Mouse (Mus musculus): ENCODE measurements around the gene Tagln2. TPM values are rescaled to one million over a fixed set of nuclear protein-coding genes. Genes with fewer than 3 reads are reported as not detected.

The Tagln2 gene
- polyA plus RNA-seq, 1 experiment from 2014 or later: 93.6 TPM

- Histone ChIP-seq H3K9ac (ENCODE audit: low read length) (no peak overlapping the region), H3K27me3 (ENCODE audit: control insufficient read depth, insufficient read depth, low read length) (no peaks in the 10 kb centered on the region), H3K9me3 (ENCODE audit: control insufficient read depth, low read length) (no peaks in the 10 kb centered on the region), H3K4me3 (ENCODE audit: low read depth, low read length) (no peak overlapping the region), H3K4me2 (ENCODE audit: low read depth) (no peak overlapping the region), H3K4me1 (ENCODE audit: control insufficient read depth, insufficient read depth, low read length) (peaks cover 4% of the 10 kb centered on the region; the same call in 1 of the 2 replicates), H3K36me3 (ENCODE audit: control insufficient read depth, insufficient read depth, low read length) (peaks cover 17% of the 10 kb centered on the region), H3K27ac (ENCODE audit: low read depth, low read length) (no peak overlapping the region)
- WGBS: 89% methylated on average over 8 of the region's 8 CpGs
- no peak for ATAC-seq (ENCODE audit: insufficient read depth, low FRiP score, low TSS enrichment)
- no peak for DNase-seq (ENCODE audit: low spot score)
Observed at GRCm38 (mm10) chr1:172492047-172492446, 7.8 kb upstream of the Tagln2 start.

- WGBS: 74% methylated on average over 6 of the region's 6 CpGs
- no peak for ATAC-seq (ENCODE audit: insufficient read depth, low FRiP score, low TSS enrichment)
- H3K4me1 ChIP-seq (ENCODE audit: control insufficient read depth, insufficient read depth, low read length): 0 out of 2 replicates have a peak, but pooled peaks cover 2% of the 10 kb centered on the region
- H3K4me2 ChIP-seq (ENCODE audit: low read depth): no peak overlapping the region
- H3K9ac ChIP-seq (ENCODE audit: low read length): no peak overlapping the region
- no peaks in the 10 kb centered on the region for H3K9me3 ChIP-seq (ENCODE audit: control insufficient read depth, low read length)
- no peaks in the 10 kb centered on the region for H3K27me3 ChIP-seq (ENCODE audit: control insufficient read depth, insufficient read depth, low read length)
- no peak overlapping the region for H3K27ac ChIP-seq (ENCODE audit: low read depth, low read length)
- H3K36me3 ChIP-seq (ENCODE audit: control insufficient read depth, insufficient read depth, low read length): peaks cover 15% of the 10 kb centered on the region
- H3K4me3 ChIP-seq (ENCODE audit: low read depth, low read length): no peak overlapping the region
- DNase-seq (ENCODE audit: low spot score): no peak
Observed at GRCm38 (mm10) chr1:172493516-172493915, 6.3 kb upstream of the Tagln2 start.

- Histone ChIP-seq H3K36me3 (ENCODE audit: control insufficient read depth, insufficient read depth, low read length) (peaks cover 15% of the 10 kb centered on the region), H3K9ac (ENCODE audit: low read length) (no peak overlapping the region), H3K9me3 (ENCODE audit: control insufficient read depth, low read length) (no peaks in the 10 kb centered on the region), H3K27me3 (ENCODE audit: control insufficient read depth, insufficient read depth, low read length) (peaks cover 8% of the 10 kb centered on the region; the same call in 1 of the 2 replicates), H3K4me1 (ENCODE audit: control insufficient read depth, insufficient read depth, low read length) (peaks cover 8% of the 10 kb centered on the region; the same call in 1 of the 2 replicates), H3K4me3 (ENCODE audit: low read depth, low read length) (no peak overlapping the region), H3K4me2 (ENCODE audit: low read depth) (no peak overlapping the region), H3K27ac (ENCODE audit: low read depth, low read length) (no peak overlapping the region)
- 78% methylated on average over 17 of the region's 17 CpGs for WGBS
- DNase-seq (ENCODE audit: low spot score) (no peak), ATAC-seq (ENCODE audit: insufficient read depth, low FRiP score, low TSS enrichment) (no peak)
Observed at GRCm38 (mm10) chr1:172496030-172496429, 3.8 kb upstream of the Tagln2 start.

- ATAC-seq (ENCODE audit: insufficient read depth, low FRiP score, low TSS enrichment) (no peak), DNase-seq (ENCODE audit: low spot score) (peak; percentile 7)
- H3K4me3 ChIP-seq (ENCODE audit: low read depth, low read length): no peak overlapping the region
- H3K9ac ChIP-seq (ENCODE audit: low read length): no peak overlapping the region
- no peak overlapping the region for H3K27ac ChIP-seq (ENCODE audit: low read depth, low read length)
- peaks cover 14% of the 10 kb centered on the region for H3K4me1 ChIP-seq (ENCODE audit: control insufficient read depth, insufficient read depth, low read length)
- no peaks in the 10 kb centered on the region for H3K9me3 ChIP-seq (ENCODE audit: control insufficient read depth, low read length)
- peaks cover 10% of the 10 kb centered on the region; the same call in 1 of the 2 replicates for H3K27me3 ChIP-seq (ENCODE audit: control insufficient read depth, insufficient read depth, low read length)
- no peak overlapping the region for H3K4me2 ChIP-seq (ENCODE audit: low read depth)
- H3K36me3 ChIP-seq (ENCODE audit: control insufficient read depth, insufficient read depth, low read length): peaks cover 13% of the 10 kb centered on the region
- 86% methylated on average over 10 of the region's 10 CpGs for WGBS
Observed at GRCm38 (mm10) chr1:172497428-172497827, 2.4 kb upstream of the Tagln2 start.

- peaks cover 27% of the 10 kb centered on the region for H3K4me1 ChIP-seq (ENCODE audit: control insufficient read depth, insufficient read depth, low read length)
Observed at GRCm38 (mm10) chr1:172500451-172501370, 864 bp downstream of the Tagln2 start.

GRCm38 (mm10) chr1:172501371-172502144 lies 1.7 kb downstream of the Tagln2 start:
- Histone ChIP-seq H3K27me3 (ENCODE audit: control insufficient read depth, insufficient read depth, low read length) (peaks cover 10% of the 10 kb centered on the region; the same call in 1 of the 2 replicates), H3K4me1 (ENCODE audit: control insufficient read depth, insufficient read depth, low read length) (peaks cover 27% of the 10 kb centered on the region)

More at GRCm38 (mm10) chr1:172500451-172501370, 864 bp downstream of the Tagln2 start:
- peak; percentile 41 for DNase-seq (ENCODE audit: low spot score)
- Histone ChIP-seq H3K36me3 (ENCODE audit: control insufficient read depth, insufficient read depth, low read length) (peaks cover 8% of the 10 kb centered on the region; the same call in 1 of the 2 replicates), H3K9me3 (ENCODE audit: control insufficient read depth, low read length) (no peaks in the 10 kb centered on the region), H3K27me3 (ENCODE audit: control insufficient read depth, insufficient read depth, low read length) (peaks cover 10% of the 10 kb centered on the region; the same call in 1 of the 2 replicates), H3K4me3 (ENCODE audit: low read depth, low read length) (peak overlapping the region; percentile 42), H3K27ac (ENCODE audit: low read depth, low read length) (0 out of 2 replicates have a peak overlapping the region, but pooled peaks have one; percentile 20), H3K9ac (ENCODE audit: low read length) (peak overlapping the region; percentile 57), H3K4me2 (ENCODE audit: low read depth) (peak overlapping the region; percentile 63)
- ATAC-seq (ENCODE audit: insufficient read depth, low FRiP score, low TSS enrichment): peak; percentile 19; the same call in 1 of the 2 replicates
- under 1% methylated on average over 51 of the region's 56 CpGs for WGBS

GRCm38 (mm10) chr1:172502145-172503110 lies 2.6 kb downstream of the Tagln2 start:
- peaks cover 10% of the 10 kb centered on the region; the same call in 1 of the 2 replicates for H3K27me3 ChIP-seq (ENCODE audit: control insufficient read depth, insufficient read depth, low read length)
- WGBS: 24% methylated on average over 13 of the region's 13 CpGs
- ATAC-seq (ENCODE audit: insufficient read depth, low FRiP score, low TSS enrichment) (no peak), DNase-seq (ENCODE audit: low spot score) (peak; percentile 29)
- H3K9me3 ChIP-seq (ENCODE audit: control insufficient read depth, low read length): no peaks in the 10 kb centered on the region
- H3K27ac ChIP-seq (ENCODE audit: low read depth, low read length): peak overlapping the region; percentile 67; the same call in 1 of the 2 replicates
- H3K9ac ChIP-seq (ENCODE audit: low read length): peak overlapping the region; percentile 7
- no peaks in the 10 kb centered on the region; the same call in 1 of the 2 replicates for H3K36me3 ChIP-seq (ENCODE audit: control insufficient read depth, insufficient read depth, low read length)
- no peak overlapping the region; the same call in 1 of the 2 replicates for H3K4me3 ChIP-seq (ENCODE audit: low read depth, low read length)
- peaks cover 27% of the 10 kb centered on the region for H3K4me1 ChIP-seq (ENCODE audit: control insufficient read depth, insufficient read depth, low read length)
- peak overlapping the region; percentile 26 for H3K4me2 ChIP-seq (ENCODE audit: low read depth)

More at GRCm38 (mm10) chr1:172501371-172502144, 1.7 kb downstream of the Tagln2 start:
- WGBS: 37% methylated on average over 13 of the region's 13 CpGs
- DNase-seq (ENCODE audit: low spot score) (peak; percentile 33), ATAC-seq (ENCODE audit: insufficient read depth, low FRiP score, low TSS enrichment) (0 out of 2 replicates have a peak, but pooled peaks have one; percentile 0)
- H3K4me3 ChIP-seq (ENCODE audit: low read depth, low read length): peak overlapping the region; percentile 42
- 0 out of 2 replicates have a peak overlapping the region, but pooled peaks have one; percentile 3 for H3K27ac ChIP-seq (ENCODE audit: low read depth, low read length)
- no peaks in the 10 kb centered on the region for H3K9me3 ChIP-seq (ENCODE audit: control insufficient read depth, low read length)
- peak overlapping the region; percentile 63 for H3K4me2 ChIP-seq (ENCODE audit: low read depth)
- no peak overlapping the region; the same call in 1 of the 2 replicates for H3K9ac ChIP-seq (ENCODE audit: low read length)
- peaks cover 3% of the 10 kb centered on the region; the same call in 1 of the 2 replicates for H3K36me3 ChIP-seq (ENCODE audit: control insufficient read depth, insufficient read depth, low read length)
